Mouse (Mus musculus): ENCODE results near the gene Limch1. TPM values are rescaled to one million over a fixed set of nuclear protein-coding genes. Genes with fewer than 3 reads are reported as not detected.

The Limch1 gene
- polyA plus RNA-seq, 1 experiment from 2014 or later, result 12.7 TPM

DNA sequence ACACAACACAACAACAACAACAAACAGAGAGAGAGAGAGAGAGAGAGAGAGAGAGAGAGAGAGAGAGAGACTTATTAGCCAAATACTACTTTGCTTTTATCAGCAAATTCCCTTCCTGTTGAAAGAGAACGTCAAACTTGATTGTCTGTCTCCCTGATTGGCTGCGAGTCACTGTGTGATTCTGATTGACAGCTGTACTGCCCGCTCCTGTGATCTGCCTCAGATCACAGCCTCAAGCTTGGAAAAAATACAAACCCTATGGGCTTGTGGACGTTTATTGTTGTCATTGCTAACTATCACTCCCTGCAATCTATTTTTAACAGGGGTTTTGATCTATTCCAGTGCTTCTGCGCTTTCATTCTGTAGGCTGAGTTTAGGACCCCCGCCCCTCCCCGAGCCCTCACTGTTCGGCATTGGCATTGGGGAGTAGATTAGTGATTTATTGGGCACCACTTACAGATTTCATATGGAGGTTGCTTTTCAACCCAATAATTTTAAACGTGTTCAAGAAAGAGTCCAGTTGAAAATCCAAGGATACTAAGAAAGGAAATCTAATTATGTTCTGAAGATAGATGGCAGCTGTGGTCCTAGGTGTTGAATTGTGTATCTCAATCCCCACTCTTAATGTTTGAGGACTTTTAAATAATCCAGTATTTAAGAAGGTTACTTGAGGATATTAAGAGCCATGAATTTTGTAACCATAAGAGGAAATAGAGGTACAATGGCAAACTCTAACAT is 39.2 kb downstream of the Limch1 start:
- WGBS, result 66% methylated on average over 9 of the region's 9 CpGs
- no peak overlapping the region for H3K4me2 ChIP-seq (replicated peaks; ENCODE audit: low read depth, low read length)
- no peaks in the 10 kb centered on the region for H3K27me3 ChIP-seq (ENCODE audit: control insufficient read depth, insufficient read depth, low read length)
- no peak overlapping the region for H3K27ac ChIP-seq (ENCODE audit: low read length)
- no peaks in the 10 kb centered on the region; the same call in 1 of the 2 replicates for H3K9me3 ChIP-seq (ENCODE audit: control insufficient read depth, low read depth, low read length)
- ATAC-seq (ENCODE audit: insufficient number of reproducible peaks, insufficient read depth, low FRiP score, low read depth), result no peak
- no peaks in the 10 kb centered on the region for H3K4me1 ChIP-seq (ENCODE audit: control insufficient read depth, insufficient read depth, low read length)
- H3K36me3 ChIP-seq (ENCODE audit: control insufficient read depth, insufficient read depth, low read length), result no peaks in the 10 kb centered on the region
- no peak overlapping the region for H3K4me3 ChIP-seq (ENCODE audit: low read depth, low read length)
- no peak overlapping the region for H3K9ac ChIP-seq (replicated peaks; ENCODE audit: low read depth, low read length)

DNA sequence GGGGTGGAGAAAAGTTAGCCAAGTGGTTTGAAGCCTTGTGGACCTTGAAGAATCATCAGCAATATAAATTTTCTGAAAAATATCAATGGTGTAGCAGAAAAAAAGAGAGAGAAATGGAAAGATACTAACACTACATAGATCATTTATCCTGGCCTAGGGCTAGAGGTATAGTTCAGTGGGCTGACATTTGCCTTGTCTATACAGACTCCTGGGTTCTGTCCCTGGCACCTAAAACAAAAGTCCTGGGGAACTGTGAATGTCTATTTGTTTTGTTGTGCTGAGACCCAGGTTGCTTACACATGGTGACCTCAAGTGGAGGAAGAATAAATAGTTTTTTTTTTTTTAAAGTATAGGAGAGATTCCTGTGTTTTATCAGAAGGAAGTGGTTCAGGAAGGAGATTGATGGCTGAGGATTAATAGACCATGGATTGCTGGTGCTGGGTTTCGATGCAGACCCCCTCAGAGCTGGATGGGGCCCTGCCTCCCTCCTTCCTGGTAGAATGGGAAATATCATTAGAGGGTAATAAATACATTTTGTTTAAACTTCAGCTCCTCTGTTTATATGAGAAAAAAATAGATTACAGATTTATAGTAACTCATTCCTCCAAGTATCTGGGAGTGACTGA is 40.5 kb downstream of the Limch1 start:
- Histone ChIP-seq H3K9me3 (ENCODE audit: control insufficient read depth, low read depth, low read length) (no peaks in the 10 kb centered on the region; the same call in 1 of the 2 replicates), H3K4me1 (ENCODE audit: control insufficient read depth, insufficient read depth, low read length) (no peaks in the 10 kb centered on the region), H3K4me3 (ENCODE audit: low read depth, low read length) (no peak overlapping the region), H3K27ac (ENCODE audit: low read length) (no peak overlapping the region), H3K27me3 (ENCODE audit: control insufficient read depth, insufficient read depth, low read length) (no peaks in the 10 kb centered on the region), H3K36me3 (ENCODE audit: control insufficient read depth, insufficient read depth, low read length) (no peaks in the 10 kb centered on the region), H3K4me2 (replicated peaks; ENCODE audit: low read depth, low read length) (no peak overlapping the region), H3K9ac (replicated peaks; ENCODE audit: low read depth, low read length) (no peak overlapping the region)
- 14% methylated on average over 1 of the region's 1 CpGs for WGBS
- ATAC-seq (ENCODE audit: insufficient number of reproducible peaks, insufficient read depth, low FRiP score, low read depth), result no peak

DNA sequence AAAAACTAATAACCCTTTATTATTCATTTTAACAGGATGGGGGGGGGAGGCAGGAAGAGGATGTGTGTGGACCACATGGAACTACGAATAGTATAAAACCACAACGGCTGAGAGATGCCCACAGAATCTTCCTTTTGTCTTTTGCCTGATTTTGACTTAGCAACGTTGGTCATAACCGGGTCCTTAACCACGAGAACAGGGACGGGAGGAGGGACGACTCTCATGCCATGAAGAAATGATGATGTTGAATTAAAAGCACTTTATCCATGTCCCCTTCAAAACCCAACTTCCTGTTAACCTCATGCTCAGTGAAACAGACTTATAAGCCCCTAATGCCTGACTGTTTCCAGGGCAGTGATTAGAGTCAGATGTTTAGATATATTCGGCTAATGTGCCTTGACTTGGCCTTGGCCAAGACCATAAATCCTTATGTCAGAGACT is 41.0 kb downstream of the Limch1 start:
- Histone ChIP-seq H3K9me3 (ENCODE audit: control insufficient read depth, low read depth, low read length) (no peaks in the 10 kb centered on the region; the same call in 1 of the 2 replicates), H3K9ac (replicated peaks; ENCODE audit: low read depth, low read length) (no peak overlapping the region), H3K4me2 (replicated peaks; ENCODE audit: low read depth, low read length) (no peak overlapping the region), H3K36me3 (ENCODE audit: control insufficient read depth, insufficient read depth, low read length) (no peaks in the 10 kb centered on the region), H3K27ac (ENCODE audit: low read length) (no peak overlapping the region), H3K4me1 (ENCODE audit: control insufficient read depth, insufficient read depth, low read length) (no peaks in the 10 kb centered on the region), H3K4me3 (ENCODE audit: low read depth, low read length) (no peak overlapping the region), H3K27me3 (ENCODE audit: control insufficient read depth, insufficient read depth, low read length) (no peaks in the 10 kb centered on the region)
- 47% methylated on average over 8 of the region's 8 CpGs for WGBS
- ATAC-seq (ENCODE audit: insufficient number of reproducible peaks, insufficient read depth, low FRiP score, low read depth), result no peak

DNA sequence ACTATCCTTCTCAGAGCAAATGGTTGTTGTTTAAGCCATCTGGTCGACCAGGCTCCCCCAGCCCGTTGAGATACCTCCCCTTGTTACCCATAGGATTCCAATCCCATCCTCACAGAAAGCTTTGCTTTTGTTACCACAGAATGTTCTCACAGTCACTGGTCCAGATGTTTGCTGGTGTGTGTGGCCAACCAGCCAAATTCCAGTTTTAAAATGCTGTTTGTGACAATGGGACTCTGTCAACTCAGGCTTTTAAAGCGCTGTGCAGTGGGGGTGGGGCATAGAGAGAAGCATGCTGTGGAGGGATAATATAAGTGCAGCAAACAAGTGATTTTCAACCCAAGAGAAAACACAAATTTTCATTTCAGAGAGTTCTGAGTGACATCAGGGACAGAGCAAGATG is 43.4 kb downstream of the Limch1 start:
- no peak overlapping the region for H3K27ac ChIP-seq (ENCODE audit: low read length)
- ATAC-seq (ENCODE audit: insufficient number of reproducible peaks, insufficient read depth, low FRiP score, low read depth), result no peak
- H3K9me3 ChIP-seq (ENCODE audit: control insufficient read depth, low read depth, low read length), result no peaks in the 10 kb centered on the region
- whole genome bisulfite sequencing, result 77% methylated on average over 3 of the region's 3 CpGs
- no peak overlapping the region for H3K4me3 ChIP-seq (ENCODE audit: low read depth, low read length)
- H3K9ac ChIP-seq (replicated peaks; ENCODE audit: low read depth, low read length), result no peak overlapping the region
- no peaks in the 10 kb centered on the region for H3K4me1 ChIP-seq (ENCODE audit: control insufficient read depth, insufficient read depth, low read length)
- no peaks in the 10 kb centered on the region for H3K27me3 ChIP-seq (ENCODE audit: control insufficient read depth, insufficient read depth, low read length)
- no peaks in the 10 kb centered on the region for H3K36me3 ChIP-seq (ENCODE audit: control insufficient read depth, insufficient read depth, low read length)
- H3K4me2 ChIP-seq (replicated peaks; ENCODE audit: low read depth, low read length), result no peak overlapping the region

DNA sequence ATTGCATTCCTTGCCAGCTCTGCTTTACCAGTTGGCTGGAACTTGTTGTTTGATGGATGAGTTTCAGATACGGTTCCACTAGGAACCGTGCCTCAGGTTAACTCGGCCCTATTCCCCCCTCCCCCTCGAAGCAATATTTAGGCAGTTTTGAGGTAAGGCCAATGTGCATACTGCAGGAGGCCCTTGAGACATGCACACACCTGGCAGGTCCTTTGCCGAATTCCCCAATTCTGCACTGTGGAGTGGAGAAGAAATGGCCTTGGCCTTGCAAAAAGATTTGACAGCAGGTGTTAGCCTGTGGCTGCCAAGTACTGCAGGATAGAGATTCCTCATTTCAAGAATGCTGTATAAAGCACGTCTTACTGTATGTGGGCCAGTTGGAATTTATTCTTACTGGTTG is 45.5 kb downstream of the Limch1 start:
- Histone ChIP-seq H3K4me2 (replicated peaks; ENCODE audit: low read depth, low read length) (no peak overlapping the region), H3K36me3 (ENCODE audit: control insufficient read depth, insufficient read depth, low read length) (no peaks in the 10 kb centered on the region), H3K27me3 (ENCODE audit: control insufficient read depth, insufficient read depth, low read length) (no peaks in the 10 kb centered on the region), H3K9me3 (ENCODE audit: control insufficient read depth, low read depth, low read length) (no peaks in the 10 kb centered on the region), H3K4me1 (ENCODE audit: control insufficient read depth, insufficient read depth, low read length) (no peaks in the 10 kb centered on the region), H3K4me3 (ENCODE audit: low read depth, low read length) (no peak overlapping the region), H3K9ac (replicated peaks; ENCODE audit: low read depth, low read length) (no peak overlapping the region), H3K27ac (ENCODE audit: low read length) (no peak overlapping the region)
- WGBS, result 58% methylated on average over 6 of the region's 6 CpGs
- no peak for ATAC-seq (ENCODE audit: insufficient number of reproducible peaks, insufficient read depth, low FRiP score, low read depth)

DNA sequence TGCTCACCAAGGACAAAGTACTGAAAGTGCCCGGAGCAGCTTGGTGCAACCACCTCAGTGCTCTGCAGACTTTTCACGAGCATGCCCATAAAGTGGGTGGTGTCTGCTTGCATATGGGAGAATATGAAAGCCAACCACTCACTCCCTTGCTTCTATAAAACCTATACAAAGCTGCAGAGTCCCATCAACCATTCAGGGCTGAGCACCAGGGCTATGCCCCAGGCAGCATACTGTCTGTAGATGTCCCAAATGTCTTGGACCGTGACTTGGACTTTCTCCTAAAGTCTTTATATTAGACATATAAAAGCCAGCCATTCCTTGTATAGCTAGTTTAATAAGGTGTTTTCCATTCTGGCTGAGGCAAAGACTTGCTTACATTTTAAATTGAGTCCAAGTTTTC is 47.6 kb downstream of the Limch1 start:
- H3K9me3 ChIP-seq (ENCODE audit: control insufficient read depth, low read depth, low read length), result no peaks in the 10 kb centered on the region
- H3K4me2 ChIP-seq (replicated peaks; ENCODE audit: low read depth, low read length), result no peak overlapping the region
- peaks cover 5% of the 10 kb centered on the region; the same call in 1 of the 2 replicates for H3K4me1 ChIP-seq (ENCODE audit: control insufficient read depth, insufficient read depth, low read length)
- ATAC-seq (ENCODE audit: insufficient number of reproducible peaks, insufficient read depth, low FRiP score, low read depth), result no peak
- no peaks in the 10 kb centered on the region for H3K27me3 ChIP-seq (ENCODE audit: control insufficient read depth, insufficient read depth, low read length)
- WGBS, result 91% methylated on average over 3 of the region's 3 CpGs
- H3K4me3 ChIP-seq (ENCODE audit: low read depth, low read length), result no peak overlapping the region
- H3K9ac ChIP-seq (replicated peaks; ENCODE audit: low read depth, low read length), result no peak overlapping the region
- no peak overlapping the region for H3K27ac ChIP-seq (ENCODE audit: low read length)
- H3K36me3 ChIP-seq (ENCODE audit: control insufficient read depth, insufficient read depth, low read length), result no peaks in the 10 kb centered on the region

DNA sequence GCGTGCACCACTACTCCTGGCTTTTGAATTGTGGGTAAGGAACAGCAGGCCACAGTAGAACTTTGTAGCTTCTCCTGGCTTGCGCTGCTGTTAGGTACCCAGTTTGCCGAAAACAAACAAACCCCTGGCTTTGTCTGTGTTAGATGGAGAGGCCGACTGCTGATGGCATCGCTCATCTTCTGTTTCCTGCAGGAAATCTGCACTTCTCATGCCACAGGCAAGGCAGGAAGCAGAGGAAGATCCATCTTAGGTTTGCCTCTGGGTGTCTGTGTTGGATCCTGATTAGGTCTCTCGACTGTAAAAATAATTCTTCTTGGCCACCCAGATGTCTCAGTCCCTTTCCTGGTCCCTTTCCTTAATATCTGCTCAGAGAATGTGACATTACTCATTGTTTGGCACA is 51.7 kb downstream of the Limch1 start:
- 56% methylated on average over 6 of the region's 6 CpGs for WGBS
- Histone ChIP-seq H3K4me1 (ENCODE audit: control insufficient read depth, insufficient read depth, low read length) (peaks cover 27% of the 10 kb centered on the region; the same call in 1 of the 2 replicates), H3K4me2 (replicated peaks; ENCODE audit: low read depth, low read length) (no peak overlapping the region), H3K27ac (ENCODE audit: low read length) (no peak overlapping the region), H3K4me3 (ENCODE audit: low read depth, low read length) (no peak overlapping the region), H3K36me3 (ENCODE audit: control insufficient read depth, insufficient read depth, low read length) (no peaks in the 10 kb centered on the region), H3K27me3 (ENCODE audit: control insufficient read depth, insufficient read depth, low read length) (no peaks in the 10 kb centered on the region), H3K9ac (replicated peaks; ENCODE audit: low read depth, low read length) (no peak overlapping the region), H3K9me3 (ENCODE audit: control insufficient read depth, low read depth, low read length) (no peaks in the 10 kb centered on the region)
- no peak for ATAC-seq (ENCODE audit: insufficient number of reproducible peaks, insufficient read depth, low FRiP score, low read depth)

DNA sequence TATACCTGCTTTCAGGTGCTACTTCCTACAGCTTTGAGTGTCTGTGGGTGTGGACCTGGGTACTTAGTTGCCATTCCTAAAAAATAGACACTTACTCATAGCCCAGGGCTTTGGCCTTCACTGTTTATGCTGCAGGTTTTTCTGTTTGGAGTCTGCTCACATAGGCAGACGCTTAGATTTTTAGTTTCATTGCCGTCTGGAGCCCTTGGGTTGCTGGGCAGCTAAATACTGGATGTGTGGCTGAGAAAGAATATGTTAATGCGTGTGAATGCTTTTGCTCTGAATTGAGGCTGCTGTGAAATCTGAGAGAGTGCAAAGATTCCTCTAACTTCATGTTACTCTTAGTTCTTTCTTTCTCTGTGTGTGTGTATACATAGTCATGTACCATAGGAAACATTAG is 52.5 kb downstream of the Limch1 start:
- Histone ChIP-seq H3K4me1 (ENCODE audit: control insufficient read depth, insufficient read depth, low read length) (peaks cover 27% of the 10 kb centered on the region; the same call in 1 of the 2 replicates), H3K9me3 (ENCODE audit: control insufficient read depth, low read depth, low read length) (no peaks in the 10 kb centered on the region), H3K27me3 (ENCODE audit: control insufficient read depth, insufficient read depth, low read length) (no peaks in the 10 kb centered on the region), H3K36me3 (ENCODE audit: control insufficient read depth, insufficient read depth, low read length) (no peaks in the 10 kb centered on the region), H3K9ac (replicated peaks; ENCODE audit: low read depth, low read length) (no peak overlapping the region), H3K27ac (ENCODE audit: low read length) (0 out of 2 replicates have a peak overlapping the region, but pooled peaks have one; percentile 21), H3K4me2 (replicated peaks; ENCODE audit: low read depth, low read length) (no peak overlapping the region), H3K4me3 (ENCODE audit: low read depth, low read length) (no peak overlapping the region)
- no peak for ATAC-seq (ENCODE audit: insufficient number of reproducible peaks, insufficient read depth, low FRiP score, low read depth)
- WGBS, result 22% methylated on average over 3 of the region's 3 CpGs

Data from stomach, embryonic 14.5 days (tissue).